ENCODE assay signal across 8 mouse cellular contexts in the genomic region with DNA sequence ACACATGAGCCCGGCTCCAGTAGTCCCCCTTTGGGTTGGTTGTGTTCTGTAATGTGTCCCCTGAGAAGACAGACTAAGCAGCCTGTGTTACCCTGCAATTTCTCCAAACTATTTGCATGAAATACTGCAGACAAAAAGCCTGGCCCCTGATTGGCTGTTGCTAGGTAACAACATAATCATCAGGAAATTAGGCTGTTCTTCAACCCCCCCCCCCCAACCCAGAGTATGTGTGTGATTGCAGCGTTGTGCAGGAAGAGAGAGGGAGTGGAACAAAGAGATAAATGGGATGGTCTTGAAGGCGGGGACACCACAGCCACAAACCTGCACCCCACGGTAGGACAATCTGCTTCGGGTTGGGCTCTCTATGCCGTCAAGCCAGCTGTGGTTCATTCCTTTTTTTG. TPM values are rescaled to one million over a fixed set of nuclear protein-coding genes. Genes with fewer than 3 reads are reported as not detected.
DNase-seq lines count a peak whose midpoint lies in the region; ATAC-seq lines count a peak whose summit lies in the region.

No protein-coding gene starts in this region.

- 0 out of 2 replicates have a peak, but pooled peaks have one; percentile 9 for ATAC-seq in granulocyte monocyte progenitor cell, adult 5-6 weeks (replicated peaks; ENCODE audit: poor library complexity, severe bottlenecking)

- peak; percentile 70 for DNase-seq in layer of hippocampus, adult 11-12 months (ENCODE audit: low spot score)
- no peak for DNase-seq in layer of hippocampus, postnatal 36 days
- peak; percentile 97 for DNase-seq in MEL-GATA-1-ER (ENCODE audit: extremely low read depth, low read depth)
- DNase-seq in mesoderm, embryonic 11.5 days (ENCODE audit: low read depth, low spot score): peak; percentile 65
- no peak for DNase-seq in cerebellum, adult 9-10 months
- DNase-seq in thymus, adult 18-20 months: no peak
- DNase-seq in heart, adult 11 months: no peak

RNA-seq across cellular contexts. Expression of gene Phc2, which starts 34.0 kb away (rescaled TPM):
- 10 to 100 TPM; 91.4 to 96.9 TPM for total RNA-seq in layer of hippocampus, postnatal 36 days (2021)
- 33.7 and 47.2 TPM in 2 replicates for total RNA-seq in granulocyte monocyte progenitor cell, adult 5-6 weeks (2014; fragmentation: Nextera tagmentation)
- total RNA-seq in granulocyte monocyte progenitor cell, adult 5-6 weeks (2017): 8.7 and 17.5 TPM in 2 replicates

Comparison
In these comparisons a context has a peak if more than half of its experiments do, and no peak if none do; other contexts are left out.
1. DNase-seq: peak in layer of hippocampus, adult 11-12 months (single experiment), MEL-GATA-1-ER (single experiment) and mesoderm, embryonic 11.5 days (single experiment); none in layer of hippocampus, postnatal 36 days (0 of 2), cerebellum, adult 9-10 months (single experiment), thymus, adult 18-20 months (0 of 2) and heart, adult 11 months (single experiment).